Mouse (Mus musculus) hindbrain, embryonic 11.5 days (tissue): ENCODE data around the gene Acad11. TPM values are rescaled to one million over a fixed set of nuclear protein-coding genes. Genes with fewer than 3 reads are reported as not detected.

ENCODE experiments used
- ATAC-seq: fragments of 200-750 bp; cut with Nextera tagmentation; 2 replicates; pipeline ENCODE4 v1.8.0; 2017; ENCODE audit warnings: mild to moderate bottlenecking, moderate TSS enrichment, moderate library complexity; ENCODE audit not compliant: low FRiP score
- DNase-seq: peaks from one replicate; pipeline ENCODE4 v3.0.0-alpha.2; 2015; ENCODE audit warnings: low spot score
- H3K27ac ChIP-seq: fragments of 300-500 bp; sonication (generic); 2 replicates; pipeline ENCODE4 v1.5.1; 2014; ENCODE audit warnings: mild to moderate bottlenecking, low read depth, low read length
- H3K27me3 ChIP-seq: fragments of 300-500 bp; sonication (generic); 2 replicates; pipeline ENCODE4 v1.6.1; 2014; ENCODE audit warnings: mild to moderate bottlenecking, low read length, moderate library complexity, mixed read lengths; ENCODE audit not compliant: control insufficient read depth, insufficient read depth
- H3K36me3 ChIP-seq: fragments of 300-500 bp; sonication (generic); 2 replicates; pipeline ENCODE4 v1.6.1; 2014; ENCODE audit warnings: mild to moderate bottlenecking, low read length, moderate library complexity, mixed read lengths; ENCODE audit not compliant: control insufficient read depth, insufficient read depth
- H3K4me1 ChIP-seq: fragments of 300-500 bp; sonication (generic); replicated peaks from 2 replicates; pipeline ENCODE4 v1.6.1; 2014; ENCODE audit warnings: low read length, mixed read lengths; ENCODE audit not compliant: control insufficient read depth, insufficient read depth
- H3K4me2 ChIP-seq: fragments of 300-500 bp; sonication (generic); replicated peaks from 2 replicates; pipeline ENCODE4 v1.6.1; 2014; ENCODE audit warnings: mild to moderate bottlenecking, low read depth, low read length
- H3K4me3 ChIP-seq: fragments of 300-500 bp; sonication (generic); 2 replicates; pipeline ENCODE4 v1.5.1; 2014; ENCODE audit warnings: low read depth, low read length
- H3K9ac ChIP-seq: fragments of 300-500 bp; sonication (generic); 2 replicates; pipeline ENCODE4 v1.6.1; 2014; ENCODE audit warnings: low read depth, low read length
- H3K9me3 ChIP-seq: fragments of 300-500 bp; sonication (generic); 2 replicates; pipeline ENCODE4 v1.6.1; 2016; ENCODE audit warnings: low read length; ENCODE audit not compliant: control insufficient read depth
- WGBS: fragments of 180-500 bp; shearing (Covaris S2); extraction: QIAGEN DNeasy Blood & Tissue Kit; methylation state at CpG from one replicate; pipeline ENCODE4 v1.1.7; 2014; 5-methylcytosine and 5-hydroxymethylcytosine counted together
- polyA plus RNA-seq: library from polyadenylated mRNA; unstranded; fragments of >200 nt; fragmentation: Nextera tagmentation; extraction: Ambion mirVana; gene quantifications from 2 replicates; pipeline ENCODE4 v1.2.1, GENCODE M21; 2014

Acad11 gene
- polyA plus RNA-seq, 1 experiment from 2014 or later = 7.9 TPM

DNA sequence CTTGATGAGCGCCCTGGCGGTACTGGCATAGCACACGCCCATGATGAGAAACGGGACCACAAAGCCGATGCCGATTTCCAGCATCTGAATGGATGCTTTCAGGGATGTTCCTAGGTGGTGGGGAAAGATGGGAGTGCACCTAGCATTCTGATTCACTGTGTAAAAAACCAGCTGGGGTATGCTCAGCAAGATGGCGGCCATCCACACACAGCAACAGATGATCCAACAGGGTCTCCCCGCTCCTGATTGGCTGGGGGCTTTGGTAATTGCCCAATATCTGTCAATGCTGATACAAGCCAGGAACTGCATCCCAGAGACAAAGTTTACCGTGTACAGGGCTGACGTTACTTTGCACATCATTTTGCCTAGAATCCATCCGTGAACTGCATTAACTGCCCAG lies 35.9 kb downstream of the Acad11 start:
- Histone ChIP-seq H3K9me3 (no peaks in the 10 kb centered on the region), H3K4me3 (no peak overlapping the region), H3K27me3 (no peaks in the 10 kb centered on the region), H3K9ac (no peak overlapping the region), H3K4me1 (no peaks in the 10 kb centered on the region), H3K4me2 (no peak overlapping the region), H3K36me3 (no peaks in the 10 kb centered on the region), H3K27ac (no peak overlapping the region)
- DNase-seq (no peak), ATAC-seq (no peak)
- WGBS = 92% methylated on average over 11 of the region's 11 CpGs

GRCm38 (mm10) chr9:104100822-104101221 lies 37.6 kb downstream of the Acad11 start:
- ATAC-seq (no peak), DNase-seq (no peak)
- Histone ChIP-seq H3K9ac (no peak overlapping the region), H3K9me3 (no peaks in the 10 kb centered on the region), H3K27ac (no peak overlapping the region), H3K4me1 (no peaks in the 10 kb centered on the region), H3K27me3 (no peaks in the 10 kb centered on the region), H3K4me2 (no peak overlapping the region), H3K36me3 (no peaks in the 10 kb centered on the region), H3K4me3 (no peak overlapping the region)
- 48% methylated on average over 7 of the region's 7 CpGs for WGBS

DNA sequence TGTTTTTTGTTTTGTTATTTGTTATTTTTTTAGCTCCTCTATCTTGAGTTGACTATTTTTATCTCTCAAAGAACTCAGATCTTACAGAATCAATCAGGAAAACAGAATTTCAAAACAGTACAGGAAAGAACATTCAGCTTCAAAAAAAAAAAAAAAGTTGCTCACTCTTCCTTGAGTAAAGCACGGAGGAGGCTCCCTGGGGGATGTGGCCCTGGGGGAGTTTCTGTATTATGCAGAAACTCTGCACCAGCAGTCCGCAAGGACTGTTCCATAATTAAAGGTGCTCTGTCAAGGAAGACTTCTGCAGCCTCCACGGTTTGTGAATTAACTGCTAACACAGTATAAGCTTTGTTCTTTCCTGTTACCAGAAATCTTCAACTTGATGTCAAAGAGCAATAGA lies 38.3 kb downstream of the Acad11 start:
- WGBS = 30% methylated on average over 3 of the region's 3 CpGs
- Histone ChIP-seq H3K36me3 (no peaks in the 10 kb centered on the region), H3K9ac (no peak overlapping the region), H3K27ac (no peak overlapping the region), H3K9me3 (no peaks in the 10 kb centered on the region), H3K4me3 (no peak overlapping the region), H3K27me3 (no peaks in the 10 kb centered on the region), H3K4me2 (no peak overlapping the region), H3K4me1 (no peaks in the 10 kb centered on the region)
- ATAC-seq (no peak), DNase-seq (no peak)

GRCm38 (mm10) chr9:104102301-104102700 lies 39.1 kb downstream of the Acad11 start:
- H3K27ac ChIP-seq = no peak overlapping the region
- no peaks in the 10 kb centered on the region for H3K9me3 ChIP-seq
- H3K9ac ChIP-seq = no peak overlapping the region
- ATAC-seq (no peak), DNase-seq (no peak)
- H3K4me1 ChIP-seq = no peaks in the 10 kb centered on the region
- no peaks in the 10 kb centered on the region for H3K27me3 ChIP-seq
- H3K36me3 ChIP-seq = no peaks in the 10 kb centered on the region
- WGBS = 40% methylated on average over 6 of the region's 6 CpGs
- no peak overlapping the region for H3K4me3 ChIP-seq
- no peak overlapping the region for H3K4me2 ChIP-seq

GRCm38 (mm10) chr9:104102901-104103300 lies 39.7 kb downstream of the Acad11 start:
- no peaks in the 10 kb centered on the region for H3K36me3 ChIP-seq
- H3K9me3 ChIP-seq = no peaks in the 10 kb centered on the region
- no peaks in the 10 kb centered on the region for H3K27me3 ChIP-seq
- ATAC-seq (no peak), DNase-seq (no peak)
- WGBS = 33% methylated on average over 2 of the region's 2 CpGs
- H3K4me2 ChIP-seq = no peak overlapping the region
- H3K9ac ChIP-seq = no peak overlapping the region
- H3K4me3 ChIP-seq = no peak overlapping the region
- H3K27ac ChIP-seq = no peak overlapping the region
- no peaks in the 10 kb centered on the region for H3K4me1 ChIP-seq

DNA sequence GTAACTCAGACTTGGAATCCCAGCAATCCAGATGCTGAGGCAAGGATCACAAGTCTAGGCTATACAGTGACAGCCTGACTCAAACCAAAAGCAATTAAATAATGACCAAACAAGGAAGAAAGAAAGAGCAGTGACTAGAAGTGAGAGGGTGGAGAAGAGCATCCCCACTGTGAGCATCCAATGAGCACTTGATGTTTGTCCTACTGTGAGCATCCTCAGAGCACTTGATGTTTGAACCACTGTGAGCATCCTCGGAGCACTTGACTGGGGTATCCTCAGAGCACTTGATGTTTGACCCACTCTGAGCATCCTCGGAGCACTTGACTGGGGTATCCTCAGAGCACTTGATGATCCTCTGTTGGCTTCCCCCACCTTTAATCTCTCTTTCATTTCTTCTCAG lies 41.8 kb downstream of the Acad11 start:
- Histone ChIP-seq H3K4me3 (no peak overlapping the region), H3K27ac (no peak overlapping the region), H3K4me1 (no peaks in the 10 kb centered on the region), H3K9me3 (no peaks in the 10 kb centered on the region), H3K36me3 (no peaks in the 10 kb centered on the region), H3K9ac (no peak overlapping the region), H3K4me2 (no peak overlapping the region), H3K27me3 (no peaks in the 10 kb centered on the region)
- ATAC-seq (no peak), DNase-seq (no peak)
- 89% methylated on average over 2 of the region's 2 CpGs for WGBS

GRCm38 (mm10) chr9:104106930-104107329 lies 43.8 kb downstream of the Acad11 start:
- DNase-seq = no peak
- Histone ChIP-seq H3K27ac (no peak overlapping the region), H3K9me3 (no peaks in the 10 kb centered on the region), H3K4me2 (no peak overlapping the region), H3K9ac (no peak overlapping the region), H3K36me3 (no peaks in the 10 kb centered on the region), H3K4me1 (no peaks in the 10 kb centered on the region), H3K4me3 (no peak overlapping the region), H3K27me3 (no peaks in the 10 kb centered on the region)
- 84% methylated on average over 9 of the region's 9 CpGs for WGBS
- ATAC-seq = no peak

DNA sequence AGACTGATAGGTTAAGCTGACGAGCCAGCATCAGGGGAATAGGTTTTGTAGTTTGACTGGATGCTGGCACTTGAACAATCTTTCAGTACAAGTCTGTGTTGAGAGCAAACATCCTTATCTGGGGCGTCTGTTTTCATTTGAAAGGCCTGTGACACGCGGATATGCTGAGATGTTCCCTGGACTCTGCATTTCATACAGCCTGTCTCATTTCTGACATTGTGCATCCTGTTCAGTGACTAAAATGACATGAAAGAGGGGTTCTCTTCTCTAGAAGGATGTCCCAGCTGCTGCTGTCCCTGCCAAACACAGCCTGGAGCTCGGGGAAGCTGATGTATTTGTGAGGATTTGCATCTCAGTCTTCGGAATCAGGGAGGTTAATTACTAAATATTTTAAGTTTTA lies 44.3 kb downstream of the Acad11 start:
- Histone ChIP-seq H3K36me3 (no peaks in the 10 kb centered on the region), H3K9me3 (no peaks in the 10 kb centered on the region), H3K4me3 (no peak overlapping the region), H3K4me1 (no peaks in the 10 kb centered on the region), H3K9ac (no peak overlapping the region), H3K27me3 (no peaks in the 10 kb centered on the region), H3K4me2 (no peak overlapping the region), H3K27ac (no peak overlapping the region)
- no peak for DNase-seq
- 82% methylated on average over 6 of the region's 6 CpGs for WGBS
- no peak for ATAC-seq

- no peaks in the 10 kb centered on the region for H3K9me3 ChIP-seq
- no peaks in the 10 kb centered on the region for H3K4me1 ChIP-seq
- no peaks in the 10 kb centered on the region for H3K27me3 ChIP-seq
- no peaks in the 10 kb centered on the region for H3K36me3 ChIP-seq
- WGBS = 81% methylated on average over 2 of the region's 2 CpGs
- DNase-seq = no peak
- H3K4me2 ChIP-seq = no peak overlapping the region
- no peak overlapping the region for H3K27ac ChIP-seq
- ATAC-seq = no peak
- no peak overlapping the region for H3K4me3 ChIP-seq
- H3K9ac ChIP-seq = no peak overlapping the region
These were observed 45.5 kb downstream of the Acad11 start for GRCm38 (mm10) chr9:104108571-104109143.
